Mouse (Mus musculus) heart, adult 9 months (tissue): ENCODE results near the gene Magt1.
"Not testable (repeated sequence)": the region's sequence is repeated elsewhere in the genome, so short reads cannot be mapped to it uniquely, and the experiment has no call there.

Experiments used
- DNase-seq, 2 experiments: peaks; one replicate each; pipeline ENCODE4 v3.0.0; 2022; ENCODE audit warnings: low spot score in 2 of 2

The Magt1 gene

GRCm38 (mm10) chrX:106011465-106012159, at the start of gene Magt1:
Gene Magt1, minus strand, starts transcription at chrX:106011906.
- peak; percentile 85 to 88 for DNase-seq

GRCm38 (mm10) chrX:106048191-106048590, 36.5 kb upstream of the Magt1 start:
- DNase-seq = no peak

- no peak for DNase-seq
Observed at GRCm38 (mm10) chrX:106045928-106046327, 34.2 kb upstream of the Magt1 start.

GRCm38 (mm10) chrX:106045455-106045854, 33.7 kb upstream of the Magt1 start:
- no peak for DNase-seq

GRCm38 (mm10) chrX:106043863-106044617, 32.3 kb upstream of the Magt1 start:
- peak; percentile 26 to 31 for DNase-seq

GRCm38 (mm10) chrX:106037185-106037752, 25.6 kb upstream of the Magt1 start:
- DNase-seq = no peak

- DNase-seq = no peak
Observed at GRCm38 (mm10) chrX:106035727-106036126, 24.0 kb upstream of the Magt1 start.

GRCm38 (mm10) chrX:106031124-106031523, 19.4 kb upstream of the Magt1 start:
- DNase-seq = no peak

- DNase-seq = no peak
Observed at GRCm38 (mm10) chrX:106030176-106030575, 18.5 kb upstream of the Magt1 start.

- no peak for DNase-seq
Observed at GRCm38 (mm10) chrX:106027343-106027674, 15.6 kb upstream of the Magt1 start.

- DNase-seq = peak; percentile 87 to 89
Observed at GRCm38 (mm10) chrX:106026418-106027342, 15.0 kb upstream of the Magt1 start, which contains the start of gene Atp7a. Gene Atp7a, plus strand, starts transcription at chrX:106027276.

- no peak for DNase-seq
Observed at GRCm38 (mm10) chrX:106017516-106017915, 5.8 kb upstream of the Magt1 start.

- no peak for DNase-seq
Observed at GRCm38 (mm10) chrX:106017102-106017501, 5.4 kb upstream of the Magt1 start.

GRCm38 (mm10) chrX:106015571-106016322, 4.0 kb upstream of the Magt1 start, which contains the start of gene Cox7b:
Gene Cox7b, plus strand, starts transcription at chrX:106015700.
- peak; percentile 81 to 84 for DNase-seq

- DNase-seq = not testable (repeated sequence)
Observed at GRCm38 (mm10) chrX:106014741-106015377, 3.2 kb upstream of the Magt1 start.

- peak; percentile 13 to 22 for DNase-seq
Observed at GRCm38 (mm10) chrX:106013217-106013616, 1.5 kb upstream of the Magt1 start.

- DNase-seq = no peak
Observed at GRCm38 (mm10) chrX:106012559-106012958, 853 bp upstream of the Magt1 start.

GRCm38 (mm10) chrX:106010762-106011161, 944 bp downstream of the Magt1 start:
- DNase-seq = no peak

GRCm38 (mm10) chrX:106001605-106002004, 10.1 kb downstream of the Magt1 start:
- DNase-seq = no peak

GRCm38 (mm10) chrX:105957091-105957490, 54.6 kb downstream of the Magt1 start:
- not testable (repeated sequence) for DNase-seq
